Mouse (Mus musculus) forebrain, embryonic 13.5 days (tissue): ENCODE data around the gene B4galnt1. TPM values are rescaled to one million over a fixed set of nuclear protein-coding genes. Genes with fewer than 3 reads are reported as not detected.

Experiments used
- ATAC-seq: fragments of 200-750 bp; cut with Nextera tagmentation; 2 replicates; pipeline ENCODE4 v1.8.0; 2017
- H3K27ac ChIP-seq: fragments of 300-500 bp; sonication (generic); 2 replicates; pipeline ENCODE4 v1.5.1; 2015; ENCODE audit warnings: inconsistent platforms, mild to moderate bottlenecking, moderate library complexity
- H3K27me3 ChIP-seq: fragments of 300-500 bp; sonication (generic); 2 replicates; pipeline ENCODE4 v1.6.1; 2015; ENCODE audit warnings: mild to moderate bottlenecking, inconsistent platforms
- H3K36me3 ChIP-seq: fragments of 300-500 bp; sonication (generic); 2 replicates; pipeline ENCODE4 v1.6.1; 2015; ENCODE audit warnings: mild to moderate bottlenecking, inconsistent platforms; ENCODE audit not compliant: poor library complexity, severe bottlenecking
- H3K4me1 ChIP-seq: fragments of 300-500 bp; sonication (generic); 2 replicates; pipeline ENCODE4 v1.6.1; 2015; ENCODE audit warnings: inconsistent platforms
- H3K4me2 ChIP-seq: fragments of 300-500 bp; sonication (generic); 2 replicates; pipeline ENCODE4 v1.6.1; 2015; ENCODE audit warnings: inconsistent platforms, mild to moderate bottlenecking, moderate library complexity
- H3K4me3 ChIP-seq: fragments of 300-500 bp; sonication (generic); 2 replicates; pipeline ENCODE4 v1.5.1; 2015; ENCODE audit warnings: mild to moderate bottlenecking, inconsistent platforms
- H3K9ac ChIP-seq: fragments of 300-500 bp; sonication (generic); 2 replicates; pipeline ENCODE4 v1.6.1; 2015; ENCODE audit warnings: mild to moderate bottlenecking, inconsistent platforms
- H3K9me3 ChIP-seq: fragments of 300-500 bp; sonication (generic); replicated peaks from 2 replicates; pipeline ENCODE4 v1.6.1; 2016; ENCODE audit warnings: inconsistent platforms
- WGBS: fragments of 180-500 bp; shearing (Covaris S2); methylation state at CpG from one replicate; pipeline ENCODE4 v1.1.7; 2015; 5-methylcytosine and 5-hydroxymethylcytosine counted together
- polyA plus RNA-seq: library from polyadenylated mRNA; unstranded; fragments of >200 nt; fragmentation: Nextera tagmentation; extraction: Ambion mirVana; gene quantifications from 2 replicates; pipeline ENCODE4 v1.2.1, GENCODE M21; 2015

B4galnt1 gene
- polyA plus RNA-seq, 1 experiment from 2014 or later, result 16.7 TPM

GRCm38 (mm10) chr10:127164190-127164589, 835 bp upstream of the B4galnt1 start:
- Histone ChIP-seq H3K4me1 (peaks cover 14% of the 10 kb centered on the region), H3K36me3 (no peaks in the 10 kb centered on the region), H3K9ac (no peak overlapping the region), H3K4me3 (no peak overlapping the region), H3K9me3 (no peaks in the 10 kb centered on the region), H3K27ac (no peak overlapping the region), H3K27me3 (peaks cover 43% of the 10 kb centered on the region), H3K4me2 (peak overlapping the region; percentile 98; the same call in 1 of the 2 replicates)
- 94% methylated on average over 4 of the region's 4 CpGs for WGBS
- ATAC-seq, result no peak

DNA sequence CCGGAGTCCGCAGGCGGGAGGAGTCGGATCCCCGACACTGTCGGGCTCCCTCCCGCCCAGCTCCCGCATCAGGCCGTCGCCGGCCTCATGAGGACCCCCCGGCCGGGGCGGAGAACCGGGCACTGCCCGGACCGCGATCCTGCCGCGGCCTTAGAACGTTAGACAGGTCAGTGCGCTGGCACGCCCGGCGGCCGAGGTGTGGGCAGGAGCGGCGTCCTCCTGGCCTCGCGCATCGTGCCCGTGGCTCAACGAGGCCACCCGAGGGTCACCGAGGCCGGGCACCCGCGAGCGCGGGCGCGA, 279 bp downstream of the B4galnt1 start:
- peak overlapping the region; percentile 69 for H3K4me3 ChIP-seq
- peak overlapping the region; percentile 98 for H3K4me2 ChIP-seq
- no peaks in the 10 kb centered on the region for H3K36me3 ChIP-seq
- peak overlapping the region; percentile 32; the same call in 1 of the 2 replicates for H3K27ac ChIP-seq
- H3K27me3 ChIP-seq, result peaks cover 54% of the 10 kb centered on the region
- H3K9ac ChIP-seq, result peak overlapping the region; percentile 87
- 0% methylated on average over 33 of the region's 42 CpGs for whole genome bisulfite sequencing
- H3K4me1 ChIP-seq, result peaks cover 22% of the 10 kb centered on the region
- H3K9me3 ChIP-seq, result no peaks in the 10 kb centered on the region
- ATAC-seq, result peak; percentile 64

DNA sequence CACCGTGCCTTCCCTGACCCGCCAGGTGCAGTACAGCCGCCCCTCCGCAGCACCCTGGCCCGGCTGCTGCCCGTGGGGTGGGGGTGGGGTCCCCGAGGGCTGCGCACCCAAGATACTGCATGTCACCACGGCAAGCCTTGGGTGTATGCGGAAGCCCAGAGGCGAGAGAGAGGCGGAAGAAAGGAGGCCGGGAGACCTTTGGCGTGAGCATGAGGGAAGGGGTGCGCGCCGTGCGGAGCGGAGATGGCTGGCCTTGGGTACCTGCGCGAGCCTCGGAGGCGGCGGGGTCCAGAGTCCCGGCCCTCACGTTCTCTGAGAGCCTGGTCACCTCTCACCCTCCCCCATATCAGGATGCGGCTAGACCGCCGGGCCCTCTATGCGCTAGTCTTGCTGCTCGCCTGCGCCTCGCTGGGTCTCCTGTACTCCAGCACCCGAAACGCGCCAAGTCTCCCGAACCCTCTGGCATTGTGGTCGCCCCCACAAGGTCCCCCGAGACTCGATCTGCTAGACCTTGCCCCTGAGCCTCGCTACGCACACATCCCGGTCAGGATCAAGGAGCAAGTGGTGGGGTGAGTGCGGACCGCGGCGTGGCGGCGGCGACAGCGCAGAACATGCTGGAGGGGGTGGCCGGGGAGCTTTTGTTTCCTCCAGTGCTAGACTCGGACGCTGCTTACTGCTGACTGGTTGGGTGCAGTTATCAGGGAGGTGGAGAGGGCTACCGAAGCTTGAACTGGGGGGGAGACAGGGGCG, 804 bp downstream of the B4galnt1 start:
- Histone ChIP-seq H3K4me3 (peak overlapping the region; percentile 69), H3K27me3 (peaks cover 59% of the 10 kb centered on the region), H3K36me3 (no peaks in the 10 kb centered on the region), H3K9ac (peak overlapping the region; percentile 87), H3K9me3 (no peaks in the 10 kb centered on the region), H3K4me2 (peak overlapping the region; percentile 98), H3K27ac (peak overlapping the region; percentile 32; the same call in 1 of the 2 replicates), H3K4me1 (peaks cover 25% of the 10 kb centered on the region)
- ATAC-seq, result peak; percentile 42
- WGBS, result under 1% methylated on average over 56 of the region's 56 CpGs

GRCm38 (mm10) chr10:127166404-127166715, 1.3 kb downstream of the B4galnt1 start:
- H3K27me3 ChIP-seq, result peaks cover 65% of the 10 kb centered on the region
- no peaks in the 10 kb centered on the region for H3K9me3 ChIP-seq
- peak overlapping the region; percentile 98 for H3K4me2 ChIP-seq
- H3K4me1 ChIP-seq, result peaks cover 25% of the 10 kb centered on the region
- ATAC-seq, result no peak
- WGBS, result 2% methylated on average over 11 of the region's 11 CpGs
- no peaks in the 10 kb centered on the region for H3K36me3 ChIP-seq
- H3K27ac ChIP-seq, result peak overlapping the region; percentile 32; the same call in 1 of the 2 replicates
- H3K9ac ChIP-seq, result peak overlapping the region; percentile 87
- H3K4me3 ChIP-seq, result peak overlapping the region; percentile 69

DNA sequence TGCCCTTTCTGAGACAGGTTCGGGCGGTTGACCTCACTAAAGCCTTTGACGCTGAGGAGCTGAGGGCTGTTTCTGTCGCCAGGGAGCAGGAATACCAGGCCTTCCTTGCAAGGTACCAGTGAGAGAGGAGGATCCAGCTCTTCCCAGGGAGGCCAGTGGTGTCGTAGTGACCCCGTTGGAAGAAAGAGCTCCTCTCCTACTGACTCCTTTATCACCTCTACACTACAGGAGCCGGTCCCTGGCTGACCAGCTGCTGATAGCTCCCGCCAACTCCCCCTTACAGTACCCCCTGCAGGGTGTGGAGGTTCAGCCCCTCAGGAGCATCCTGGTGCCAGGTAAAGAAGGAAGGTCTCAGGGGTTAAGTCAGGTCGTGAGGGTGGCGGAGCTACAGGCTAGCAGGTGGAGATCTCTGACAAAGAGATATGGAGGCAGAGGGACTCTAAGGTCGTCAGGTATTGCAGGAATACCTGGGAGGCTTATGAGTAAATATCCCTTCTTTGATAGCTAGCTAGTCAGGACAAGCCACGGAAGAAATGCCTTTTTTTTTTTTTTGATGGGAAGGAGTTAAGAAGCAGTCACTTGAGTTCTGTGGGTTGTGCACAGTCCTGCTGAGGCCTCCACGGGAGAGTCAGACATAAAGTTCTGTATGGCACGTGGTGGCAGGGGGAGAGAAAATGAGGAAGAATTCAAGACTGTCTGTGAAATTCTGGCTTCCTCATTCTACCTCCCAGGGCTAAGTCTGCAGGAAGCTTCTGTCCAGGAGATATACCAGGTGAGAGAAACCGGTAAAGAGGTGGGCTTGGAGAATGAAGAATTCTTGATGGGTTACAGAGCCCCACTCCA, 2.0 kb downstream of the B4galnt1 start:
- WGBS, result 29% methylated on average over 15 of the region's 15 CpGs
- Histone ChIP-seq H3K9me3 (no peaks in the 10 kb centered on the region), H3K27me3 (peaks cover 71% of the 10 kb centered on the region), H3K4me1 (peaks cover 25% of the 10 kb centered on the region), H3K4me3 (peak overlapping the region; percentile 69), H3K4me2 (peak overlapping the region; percentile 98), H3K9ac (peak overlapping the region; percentile 87), H3K36me3 (peaks cover 3% of the 10 kb centered on the region; the same call in 1 of the 2 replicates), H3K27ac (no peak overlapping the region)
- ATAC-seq, result no peak

DNA sequence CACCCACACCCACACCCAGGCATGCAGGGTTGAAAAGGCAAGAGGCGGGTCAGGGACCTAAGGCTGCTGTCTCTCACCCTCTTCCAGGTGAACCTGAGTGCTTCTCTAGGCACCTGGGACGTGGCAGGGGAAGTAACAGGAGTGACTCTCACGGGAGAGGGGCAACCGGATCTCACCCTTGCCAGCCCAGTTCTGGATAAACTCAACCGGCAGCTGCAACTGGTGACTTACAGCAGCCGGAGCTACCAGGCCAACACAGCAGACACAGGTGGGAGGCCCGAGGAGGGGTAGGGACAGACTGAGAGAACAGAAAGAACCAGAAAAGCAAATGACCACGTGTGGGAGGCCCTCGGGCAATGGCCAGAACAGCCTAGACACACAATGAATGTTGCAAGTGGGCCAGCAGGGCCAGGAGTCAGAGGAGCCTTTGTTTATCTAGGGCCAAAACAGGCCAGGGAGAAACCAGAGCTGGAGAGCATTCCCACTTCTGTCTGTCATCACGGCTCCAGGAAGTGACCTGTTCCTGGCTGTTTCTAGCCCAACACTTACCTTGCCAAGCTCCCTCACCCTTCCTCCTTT, 2.7 kb downstream of the B4galnt1 start:
- no peak overlapping the region for H3K27ac ChIP-seq
- no peak overlapping the region for H3K4me3 ChIP-seq
- peaks cover 25% of the 10 kb centered on the region for H3K4me1 ChIP-seq
- ATAC-seq, result no peak
- H3K9ac ChIP-seq, result no peak overlapping the region
- peaks cover 4% of the 10 kb centered on the region; the same call in 1 of the 2 replicates for H3K36me3 ChIP-seq
- peaks cover 75% of the 10 kb centered on the region for H3K27me3 ChIP-seq
- H3K4me2 ChIP-seq, result 0 out of 2 replicates have a peak overlapping the region, but pooled peaks have one; percentile 1
- H3K9me3 ChIP-seq, result no peaks in the 10 kb centered on the region
- WGBS, result 61% methylated on average over 10 of the region's 10 CpGs

- WGBS, result 3% methylated on average over 22 of the region's 22 CpGs
- Histone ChIP-seq H3K9me3 (no peaks in the 10 kb centered on the region), H3K4me1 (peaks cover 25% of the 10 kb centered on the region), H3K36me3 (peaks cover 4% of the 10 kb centered on the region; the same call in 1 of the 2 replicates), H3K27me3 (peaks cover 92% of the 10 kb centered on the region), H3K27ac (no peak overlapping the region), H3K4me3 (peak overlapping the region; percentile 20), H3K4me2 (peak overlapping the region; percentile 59), H3K9ac (no peak overlapping the region)
- no peak for ATAC-seq
These were observed 5.0 kb downstream of the B4galnt1 start for GRCm38 (mm10) chr10:127170002-127170401.

- H3K9ac ChIP-seq, result no peak overlapping the region
- peak; percentile 48 for ATAC-seq
These were observed 5.8 kb downstream of the B4galnt1 start for GRCm38 (mm10) chr10:127170837-127171272.

GRCm38 (mm10) chr10:127171631-127172200, 6.7 kb downstream of the B4galnt1 start:
- WGBS, result 88% methylated on average over 15 of the region's 15 CpGs
- peaks cover 4% of the 10 kb centered on the region; the same call in 1 of the 2 replicates for H3K36me3 ChIP-seq
- peaks cover 14% of the 10 kb centered on the region for H3K4me1 ChIP-seq
- H3K9me3 ChIP-seq, result no peaks in the 10 kb centered on the region
- no peak for ATAC-seq
- H3K4me2 ChIP-seq, result no peak overlapping the region
- H3K27ac ChIP-seq, result no peak overlapping the region
- H3K4me3 ChIP-seq, result no peak overlapping the region; the same call in 1 of the 2 replicates
- H3K27me3 ChIP-seq, result peaks cover 87% of the 10 kb centered on the region
- no peak overlapping the region for H3K9ac ChIP-seq

More at GRCm38 (mm10) chr10:127170837-127171272, 5.8 kb downstream of the B4galnt1 start:
- Histone ChIP-seq H3K4me1 (peaks cover 18% of the 10 kb centered on the region), H3K36me3 (peaks cover 4% of the 10 kb centered on the region; the same call in 1 of the 2 replicates), H3K9me3 (no peaks in the 10 kb centered on the region), H3K4me3 (peak overlapping the region; percentile 20), H3K4me2 (peak overlapping the region; percentile 59), H3K27me3 (peaks cover 87% of the 10 kb centered on the region), H3K27ac (no peak overlapping the region)
- WGBS, result under 1% methylated on average over 29 of the region's 29 CpGs

DNA sequence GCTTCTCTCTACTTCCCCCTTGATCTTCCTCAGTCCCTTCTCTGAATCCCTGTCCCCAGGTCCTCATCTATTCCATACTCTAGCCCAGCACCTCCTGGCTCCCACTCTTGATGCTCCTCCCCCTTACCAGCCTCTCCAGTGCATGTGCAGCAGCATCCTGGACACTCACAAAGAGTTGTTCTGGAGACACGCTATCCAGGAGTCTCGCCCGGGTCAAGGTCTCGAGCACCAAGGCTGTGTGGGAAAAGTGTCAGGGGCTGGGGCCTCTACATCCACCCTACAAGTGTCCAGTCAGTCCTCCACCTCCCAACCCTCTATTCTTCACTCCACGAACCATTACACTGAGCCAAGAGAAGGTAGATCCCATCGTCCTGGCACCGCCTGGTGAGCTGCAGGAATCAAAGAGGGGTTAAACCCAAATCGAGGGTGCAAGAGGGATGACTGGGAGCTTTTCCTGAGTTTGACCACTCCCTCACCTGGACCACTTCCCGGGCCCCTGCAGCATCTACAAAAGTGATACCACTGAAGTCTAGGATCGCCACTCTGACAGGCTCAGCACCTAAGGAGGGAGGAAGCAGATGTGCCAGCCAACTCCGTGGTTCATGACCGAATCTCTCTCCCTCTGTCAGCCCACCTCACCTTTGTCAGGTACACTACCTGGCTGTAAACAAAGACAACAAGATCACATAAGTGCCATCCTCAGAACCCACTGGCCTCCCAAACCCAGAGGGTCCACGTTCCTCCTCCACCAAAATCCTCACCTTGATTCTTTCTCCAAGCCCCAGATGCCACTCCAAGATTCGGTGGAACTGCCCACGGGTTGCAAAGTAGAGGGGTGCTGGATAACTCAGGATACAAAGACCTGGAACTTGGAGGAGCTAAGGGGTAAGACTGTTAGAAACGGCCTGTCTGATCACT, 8.4 kb downstream of the B4galnt1 start:
- no peak for ATAC-seq
- peaks cover 4% of the 10 kb centered on the region; the same call in 1 of the 2 replicates for H3K36me3 ChIP-seq
- H3K4me3 ChIP-seq, result no peak overlapping the region
- no peak overlapping the region for H3K4me2 ChIP-seq
- H3K27me3 ChIP-seq, result peaks cover 88% of the 10 kb centered on the region
- no peak overlapping the region for H3K9ac ChIP-seq
- WGBS, result 86% methylated on average over 16 of the region's 16 CpGs
- H3K4me1 ChIP-seq, result peaks cover 23% of the 10 kb centered on the region
- no peak overlapping the region for H3K27ac ChIP-seq
- no peaks in the 10 kb centered on the region for H3K9me3 ChIP-seq

GRCm38 (mm10) chr10:127174170-127174569, 9.1 kb downstream of the B4galnt1 start:
- H3K4me3 ChIP-seq, result no peak overlapping the region
- peaks cover 27% of the 10 kb centered on the region for H3K4me1 ChIP-seq
- 89% methylated on average over 7 of the region's 7 CpGs for WGBS
- no peaks in the 10 kb centered on the region for H3K9me3 ChIP-seq
- no peak overlapping the region for H3K27ac ChIP-seq
- H3K9ac ChIP-seq, result no peak overlapping the region
- peaks cover 4% of the 10 kb centered on the region; the same call in 1 of the 2 replicates for H3K36me3 ChIP-seq
- ATAC-seq, result no peak
- no peak overlapping the region for H3K4me2 ChIP-seq
- H3K27me3 ChIP-seq, result peaks cover 88% of the 10 kb centered on the region
